Mouse (Mus musculus) adrenal gland, postnatal 4 days (tissue): ENCODE measurements around the gene Cts7. TPM values are rescaled to one million over a fixed set of nuclear protein-coding genes. Genes with fewer than 3 reads are reported as not detected.

Source experiments
- DNase-seq, 2 experiments: peaks; one replicate each; pipeline ENCODE4 v3.0.0; 2021 to 2022; ENCODE audit warnings: low spot score in 2 of 2, mixed read lengths in 2 of 2
- long read RNA-seq, 2 experiments: library from polyadenylated mRNA; stranded (forward); transcript quantifications; one replicate each; pipeline ENCODE4 v2.0.0; 2021
- microRNA-seq: library from miRNA; unstranded; fragments of <30 nt; microRNA quantifications from one replicate; pipeline ENCODE4 v1.2.0, GENCODE M21; 2021
- total RNA-seq, 2 experiments: library from RNA; stranded (reverse); gene quantifications; 2 replicates each; pipeline ENCODE4 v1.2.3; 2021

Cts7 gene
- not detected for total RNA-seq
- long read RNA-seq, experiment 1, result 0 reads
- long read RNA-seq, experiment 2, result 0 reads

GRCm38 (mm10) chr13:61358097-61358496, at the start of gene Cts7:
Cts7 (minus strand) TSS chr13:61358197.
- DNase-seq, result no peak

Small RNA genes within 50 kb of the gene (microRNA-seq; reads per million reads assigned to microRNA genes)
- gene Gm27704, result not detected

Other genes with a start within 250 kb of the Cts7 start
- not detected for gene Ctsr, start 193.9 kb downstream of the Cts7 start, total RNA-seq
- gene Cts6, start 154.8 kb downstream of the Cts7 start, total RNA-seq, result not detected
- not detected for gene Cts8, start 102.8 kb downstream of the Cts7 start, total RNA-seq
- not detected for gene Gm49398, start 69.4 kb downstream of the Cts7 start, total RNA-seq
- not detected for gene Ctsm, start 183.6 kb upstream of the Cts7 start, total RNA-seq
- not detected for gene Gm49352, start 210.0 kb upstream of the Cts7 start, total RNA-seq
- gene Cts3, start 211.9 kb upstream of the Cts7 start, total RNA-seq, result not detected